Mouse (Mus musculus): ENCODE measurements at regions not wholly inside any gene's neighbourhood (a gene's known extent, or its start where the extent isn't known, plus 50 kb on each side); places are given as distances from the start of the nearest gene placed in this dataset.
"Not testable (repeated sequence)": the region's sequence is repeated elsewhere in the genome, so short reads cannot be mapped to it uniquely, and the experiment has no call there.

DNA sequence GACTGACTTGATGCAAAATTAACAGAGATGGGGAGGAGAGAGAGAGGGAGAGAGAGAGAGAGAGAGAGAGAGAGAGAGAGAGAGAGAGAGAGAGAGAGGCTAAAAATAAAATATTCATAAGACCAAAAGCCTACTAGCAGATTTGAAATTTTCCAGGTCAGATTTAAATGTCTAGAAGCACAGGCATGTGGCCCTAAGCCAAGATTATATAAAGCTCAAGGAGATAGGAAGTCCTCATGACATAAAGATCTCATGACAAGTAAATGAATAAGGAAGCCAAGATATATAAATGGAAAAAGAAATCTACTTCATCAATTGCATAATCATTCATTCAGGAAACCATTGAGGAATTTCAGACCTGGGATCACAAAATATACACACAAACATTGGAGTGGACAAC, 311.9 kb upstream of the Cypt12 start:
- intact Hi-C loops (cut with DNase I), result no loop called here
- DNase-seq (ENCODE audit: low spot score in 2 of 2), result peak in 1 of 2 experiments; percentile 57

DNA sequence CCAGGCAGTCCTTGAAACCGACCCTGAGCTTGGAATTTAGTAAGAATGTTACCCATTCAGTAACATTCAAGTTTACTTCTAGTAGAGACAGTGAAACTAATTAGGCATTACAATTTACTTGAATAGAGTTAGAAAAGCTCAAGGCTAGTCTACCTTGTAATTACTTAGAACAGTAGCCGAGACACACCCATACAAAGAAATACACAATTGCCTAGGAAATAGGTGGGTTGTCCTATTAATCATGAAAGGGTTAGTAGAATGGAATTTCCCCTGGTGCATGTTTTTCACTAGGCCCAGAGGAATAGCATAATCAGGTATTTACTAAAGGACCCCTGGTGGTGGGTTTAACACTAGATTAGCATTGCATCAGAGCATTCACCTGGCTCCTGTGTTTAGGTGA, 288.2 kb upstream of the Cypt12 start:
- intact Hi-C loops (cut with DNase I), result not testable (repeated sequence)

DNA sequence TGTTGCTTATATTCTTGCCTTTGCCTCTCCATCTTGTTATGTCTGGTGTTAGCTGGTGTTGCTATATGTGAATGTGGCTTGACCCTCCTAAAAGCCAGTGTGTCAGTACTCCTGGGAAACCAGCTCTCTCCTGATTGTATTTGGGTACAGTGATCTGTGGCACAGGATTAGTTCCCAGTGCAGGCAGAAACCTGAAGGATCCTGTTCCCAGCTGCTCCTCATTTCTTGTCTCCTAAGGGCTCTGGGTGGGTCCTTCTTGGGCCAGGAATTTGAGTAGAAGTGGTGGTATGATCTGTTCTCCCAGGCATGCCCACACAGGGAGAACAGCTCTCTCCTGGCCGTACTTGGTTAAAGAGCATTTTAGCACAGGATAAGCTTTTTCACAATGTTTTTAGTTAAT, 286.2 kb upstream of the Cypt12 start:
- no peak for DNase-seq (ENCODE audit: low spot score in 2 of 2)
- intact Hi-C loops (cut with DNase I), result no loop called here

More for the DNA sequence above, 288.2 kb upstream of the Cypt12 start:
- DNase-seq (ENCODE audit: low spot score in 2 of 2), result not testable (repeated sequence)

DNA sequence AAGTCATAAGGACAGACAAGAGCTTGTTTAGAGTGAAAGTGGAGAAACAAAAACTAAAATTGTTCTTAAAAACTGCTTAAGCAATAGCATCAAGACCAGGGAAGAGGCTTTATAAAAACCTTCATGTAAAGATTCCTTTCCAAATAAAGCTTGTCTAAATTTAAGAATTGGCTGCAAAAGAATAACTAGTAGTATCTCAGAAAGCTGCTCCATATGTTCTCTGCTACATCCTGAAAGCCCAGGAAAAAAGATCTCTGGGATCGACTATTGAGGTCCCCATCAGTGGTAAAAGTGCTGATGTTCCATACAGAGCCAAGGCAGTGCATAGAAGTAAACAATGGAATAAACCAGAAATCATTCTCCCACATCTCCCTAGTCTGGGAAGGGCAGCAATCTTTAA, 281.2 kb upstream of the Cypt12 start:
- peak in 1 of 2 experiments; percentile 51 for DNase-seq (ENCODE audit: low spot score in 2 of 2)
- intact Hi-C loops (cut with DNase I), result loop anchor here (5.0 kb wide), 1 partner anchor 110 kb away; no protein-coding TSS in a partner anchor

DNA sequence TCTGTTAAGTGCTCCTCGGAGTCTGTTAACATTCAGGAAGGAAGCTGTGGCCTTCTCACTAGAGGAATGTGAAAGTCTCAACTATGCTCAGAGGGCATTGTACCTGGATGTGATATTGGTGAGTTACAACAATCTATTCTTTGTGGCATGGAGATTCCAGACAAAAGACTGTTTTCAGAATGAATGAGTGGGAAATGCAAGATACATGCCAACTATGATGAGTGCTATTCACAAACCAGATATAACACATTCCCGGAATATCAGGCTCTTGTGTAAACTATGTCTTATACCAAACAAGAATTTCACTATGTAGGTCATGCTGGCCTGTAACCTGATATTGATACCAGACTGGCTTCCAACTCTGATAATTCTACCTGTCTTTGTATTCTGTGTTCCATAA, 279.4 kb upstream of the Cypt12 start:
- intact Hi-C loops (cut with DNase I), result loop anchor here (5.0 kb wide), 1 partner anchor 108 kb away; no protein-coding TSS in a partner anchor
- peak in 1 of 2 experiments; percentile 28 for DNase-seq (ENCODE audit: low spot score in 2 of 2)

Measured in left cerebral cortex, postnatal 25 days (tissue).